ENCODE assay signal across 17 mouse cellular contexts in the genomic region with DNA sequence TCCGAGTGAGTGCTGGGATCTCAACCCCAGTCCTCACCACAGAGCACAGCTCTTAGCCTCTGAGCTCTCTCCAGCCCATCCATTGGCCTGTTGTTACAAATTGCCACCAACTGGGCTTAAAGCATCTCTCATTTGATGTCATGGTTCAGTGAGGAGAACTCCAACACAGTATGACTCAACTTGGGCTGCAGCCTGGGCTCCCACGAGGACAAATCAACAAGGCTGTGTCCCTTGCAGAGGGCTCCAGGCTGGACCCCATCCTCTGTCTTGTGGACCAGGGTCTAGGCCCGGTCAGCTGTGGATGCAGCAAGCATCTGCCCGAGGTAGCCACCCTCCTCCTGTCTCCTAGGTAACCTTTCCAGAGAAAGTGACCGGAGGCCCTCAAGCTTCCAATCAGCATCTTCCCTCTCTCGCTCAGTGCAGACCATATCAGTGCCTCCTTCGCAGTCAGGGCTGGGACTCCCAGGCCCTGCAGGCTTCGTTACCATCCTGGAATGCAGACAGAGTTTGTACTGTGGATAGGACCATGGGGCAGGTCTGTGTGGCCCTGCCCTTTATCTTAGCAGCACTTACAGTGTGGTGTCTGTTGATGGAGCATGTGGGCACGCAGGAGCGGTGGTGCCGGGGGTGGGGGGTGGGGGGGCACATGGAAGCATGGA. TPM values are rescaled to one million over a fixed set of nuclear protein-coding genes. Genes with fewer than 3 reads are reported as not detected.
A peak's percentile ranks its signal among the peaks of the same experiment; 100 is the strongest.
DNase-seq lines count a peak whose midpoint lies in the region; ATAC-seq and TF ChIP-seq lines count a peak whose summit lies in the region.
"Had no signal": no experiment of that assay in that cellular context is flagged by ENCODE, and none has a peak within 500 bp of the region (broad histone marks: within the 10 kb centered on the region; RNA-seq: fewer than 3 reads in every experiment).

No protein-coding gene starts in this region.

- peak overlapping the region; percentile 51; the same call in 1 of the 2 replicates for H3K9ac ChIP-seq in heart, embryonic 13.5 days
- no peak overlapping the region for H3K9ac ChIP-seq in kidney, embryonic 14.5 days (ENCODE audit: low read depth, low read length)
- no peak overlapping the region for H3K9ac ChIP-seq in midbrain, postnatal 0 days (replicated peaks; ENCODE audit: low read length, poor library complexity, severe bottlenecking)
- no peak overlapping the region for H3K9ac ChIP-seq in midbrain, embryonic 11.5 days (ENCODE audit: low read length)
- H3K9ac ChIP-seq: neural tube, embryonic 13.5 days; stomach, embryonic 15.5 days had no signal

- H3K4me3 ChIP-seq in heart, embryonic 13.5 days, result no peak overlapping the region
- H3K4me3 ChIP-seq in kidney, embryonic 14.5 days (ENCODE audit: low read length), result no peak overlapping the region
- H3K4me3 ChIP-seq in midbrain, postnatal 0 days (ENCODE audit: low read depth, low read length), result no peak overlapping the region
- no peak overlapping the region for H3K4me3 ChIP-seq in midbrain, embryonic 11.5 days (ENCODE audit: low read depth, low read length)
- H3K4me3 ChIP-seq: neural tube, embryonic 13.5 days; stomach, embryonic 15.5 days had no signal

- no peak for ATAC-seq in heart, embryonic 13.5 days (ENCODE audit: extremely low read depth, insufficient number of reproducible peaks, low FRiP score, low TSS enrichment)
- peak; percentile 78 for ATAC-seq in kidney, embryonic 14.5 days (ENCODE audit: low FRiP score, low TSS enrichment)
- peak; percentile 20; the same call in 1 of the 2 replicates for ATAC-seq in midbrain, postnatal 0 days (ENCODE audit: low FRiP score)
- no peak for ATAC-seq in midbrain, embryonic 11.5 days (ENCODE audit: low FRiP score)
- ATAC-seq: forebrain, embryonic 14.5 days had no signal

- H3K27me3 ChIP-seq in heart, embryonic 13.5 days (replicated peaks), result no peaks in the 10 kb centered on the region
- no peaks in the 10 kb centered on the region for H3K27me3 ChIP-seq in kidney, embryonic 14.5 days (ENCODE audit: control insufficient read depth, insufficient read depth, low read length)
- H3K27me3 ChIP-seq in midbrain, postnatal 0 days (ENCODE audit: insufficient read depth, low read length), result no peaks in the 10 kb centered on the region
- H3K27me3 ChIP-seq in midbrain, embryonic 11.5 days (ENCODE audit: control insufficient read depth, insufficient read depth, low read length), result no peaks in the 10 kb centered on the region
- H3K27me3 ChIP-seq: neural tube, embryonic 13.5 days; stomach, embryonic 15.5 days had no signal

- H3K4me1 ChIP-seq in heart, embryonic 13.5 days, result peaks cover 61% of the 10 kb centered on the region
- H3K4me1 ChIP-seq in kidney, embryonic 14.5 days (ENCODE audit: control insufficient read depth, insufficient read depth, low read length), result peaks cover 21% of the 10 kb centered on the region
- no peaks in the 10 kb centered on the region for H3K4me1 ChIP-seq in midbrain, postnatal 0 days (ENCODE audit: insufficient read depth, low read length)
- no peaks in the 10 kb centered on the region for H3K4me1 ChIP-seq in midbrain, embryonic 11.5 days (ENCODE audit: control insufficient read depth, insufficient read depth, low read length)
- H3K4me1 ChIP-seq: neural tube, embryonic 13.5 days had no signal

- no peak for TF ChIP-seq CTCF in midbrain, postnatal 0 days (IDR thresholded peaks at IDR 0.05)

- peak overlapping the region; percentile 3; the same call in 1 of the 2 replicates for H3K4me2 ChIP-seq in heart, embryonic 13.5 days
- no peak overlapping the region for H3K4me2 ChIP-seq in kidney, embryonic 14.5 days (replicated peaks; ENCODE audit: low read depth, low read length)
- no peak overlapping the region for H3K4me2 ChIP-seq in midbrain, postnatal 0 days (ENCODE audit: low read depth, low read length, poor library complexity, severe bottlenecking)
- H3K4me2 ChIP-seq in midbrain, embryonic 11.5 days, result no peak overlapping the region
- H3K4me2 ChIP-seq: neural tube, embryonic 13.5 days; stomach, embryonic 15.5 days had no signal

- no peak for DNase-seq in heart, adult 9 months (ENCODE audit: low spot score in 2 of 2)
- no peak for DNase-seq in kidney, postnatal 25 days
- no peak for DNase-seq in midbrain, postnatal 0 days (ENCODE audit: low spot score)
- no peak for DNase-seq in midbrain, embryonic 11.5 days (ENCODE audit: low spot score, missing footprints)
- no peak for DNase-seq in urinary bladder, postnatal 14 days (ENCODE audit: low spot score)
- DNase-seq: adrenal gland, postnatal 25 days; cerebellum, adult 8-10 months; gastrocnemius, postnatal 36 days; kidney, postnatal 10 days; left cerebral cortex, postnatal 4 days; lung, adult 18-20 months; thymus, adult 2 months had no signal

- H3K36me3 ChIP-seq in heart, embryonic 13.5 days, result no peaks in the 10 kb centered on the region
- H3K36me3 ChIP-seq in kidney, embryonic 14.5 days (ENCODE audit: control insufficient read depth, insufficient read depth, low read length), result no peaks in the 10 kb centered on the region
- no peaks in the 10 kb centered on the region for H3K36me3 ChIP-seq in midbrain, postnatal 0 days (ENCODE audit: insufficient read depth, low read length)
- no peaks in the 10 kb centered on the region for H3K36me3 ChIP-seq in midbrain, embryonic 11.5 days (ENCODE audit: control insufficient read depth, insufficient read depth, low read length)
- H3K36me3 ChIP-seq: neural tube, embryonic 13.5 days; stomach, embryonic 15.5 days had no signal

- H3K27ac ChIP-seq in heart, embryonic 13.5 days (replicated peaks), result peak overlapping the region; percentile 61
- H3K27ac ChIP-seq in kidney, embryonic 14.5 days (ENCODE audit: low read depth, low read length), result no peak overlapping the region
- no peak overlapping the region for H3K27ac ChIP-seq in midbrain, postnatal 0 days (ENCODE audit: low read depth, low read length)
- no peak overlapping the region for H3K27ac ChIP-seq in midbrain, embryonic 11.5 days (ENCODE audit: low read depth, low read length)
- H3K27ac ChIP-seq: neural tube, embryonic 13.5 days; stomach, embryonic 15.5 days had no signal

- no peaks in the 10 kb centered on the region for H3K9me3 ChIP-seq in heart, embryonic 13.5 days
- H3K9me3 ChIP-seq in kidney, embryonic 14.5 days (ENCODE audit: control insufficient read depth, low read length), result no peaks in the 10 kb centered on the region
- no peaks in the 10 kb centered on the region for H3K9me3 ChIP-seq in midbrain, postnatal 0 days (ENCODE audit: low read length)
- no peaks in the 10 kb centered on the region for H3K9me3 ChIP-seq in midbrain, embryonic 11.5 days (ENCODE audit: control insufficient read depth, low read length)
- H3K9me3 ChIP-seq: neural tube, embryonic 13.5 days; stomach, embryonic 15.5 days had no signal

- WGBS in heart, embryonic 13.5 days, result 31% methylated on average over 11 of the region's 11 CpGs
- WGBS in kidney, embryonic 14.5 days, result 59% methylated on average over 11 of the region's 11 CpGs
- 52% methylated on average over 11 of the region's 11 CpGs for WGBS in midbrain, postnatal 0 days
- WGBS in midbrain, embryonic 11.5 days, result 61% methylated on average over 11 of the region's 11 CpGs

RNA-seq across cellular contexts. Expression of a gene that starts 22.3 kb away (rescaled TPM):
- polyA plus RNA-seq in heart, embryonic 13.5 days (2015; fragmentation: Nextera tagmentation; extraction: Ambion mirVana), result 116 and 121 TPM in 2 replicates
- polyA plus RNA-seq in kidney, embryonic 14.5 days (2014; fragmentation: Nextera tagmentation; extraction: Ambion mirVana), result 41.3 and 42.6 TPM in 2 replicates
- 7.6 and 8.4 TPM in 2 replicates for total RNA-seq in midbrain, postnatal 0 days (2014; rRNA removed)
- polyA plus RNA-seq in midbrain, postnatal 0 days (2015; fragmentation: Nextera tagmentation; extraction: Ambion mirVana), result 7.3 and 7.4 TPM in 2 replicates
- 70.4 and 77.3 TPM in 2 replicates for polyA plus RNA-seq in midbrain, embryonic 11.5 days (2014; fragmentation: Nextera tagmentation; extraction: Ambion mirVana)

RNA-seq across cellular contexts. Expression of a gene that starts 42.7 kb away (rescaled TPM):
- polyA plus RNA-seq in heart, embryonic 13.5 days (2015; fragmentation: Nextera tagmentation; extraction: Ambion mirVana), result 94.7 and 106 TPM in 2 replicates
- 131 and 155 TPM in 2 replicates for polyA plus RNA-seq in kidney, embryonic 14.5 days (2014; fragmentation: Nextera tagmentation; extraction: Ambion mirVana)
- total RNA-seq in midbrain, postnatal 0 days (2014; rRNA removed), result 93.8 and 98.3 TPM in 2 replicates
- 127 and 130 TPM in 2 replicates for polyA plus RNA-seq in midbrain, postnatal 0 days (2015; fragmentation: Nextera tagmentation; extraction: Ambion mirVana)
- polyA plus RNA-seq in midbrain, embryonic 11.5 days (2014; fragmentation: Nextera tagmentation; extraction: Ambion mirVana), result 137 and 140 TPM in 2 replicates

Comparison
In these comparisons a context has a peak if more than half of its experiments do, and no peak if none do; other contexts are left out.
1. ATAC-seq: peak in kidney, embryonic 14.5 days (single experiment) and midbrain, postnatal 0 days (single experiment); none in heart, embryonic 13.5 days (single experiment) and midbrain, embryonic 11.5 days (single experiment).